27 mouse cellular contexts compared by ENCODE assay signal in genomic region chr19:60665842-60666241, GRCm38 (mm10).
DNase-seq lines count a peak whose midpoint lies in the region; ATAC-seq and TF ChIP-seq lines count a peak whose summit lies in the region.
"Had no signal": no experiment of that assay in that cellular context is flagged by ENCODE, and none has a peak within 500 bp of the region (broad histone marks: within the 10 kb centered on the region; RNA-seq: fewer than 3 reads in every experiment).

No protein-coding gene starts in this region.

- no peak for TF ChIP-seq CTCF in spleen, adult 2 months (IDR thresholded peaks at IDR 0.05; ENCODE audit: extremely low read depth, insufficient read depth, insufficient read length, insufficient replicate concordance)
- TF ChIP-seq CTCF in MEL (IDR thresholded peaks at IDR 0.05 in 2 of 3, conservative IDR thresholded peaks at IDR 0.05 in 1 of 3; ENCODE audit: control insufficient read depth in 1 of 3, insufficient read depth in 1 of 3, low read depth in 2 of 3, low read length in 3 of 3, poor library complexity in 1 of 3, severe bottlenecking in 1 of 3), result no peak

- no peaks in the 10 kb centered on the region for H3K27me3 ChIP-seq in spleen, adult 2 months (ENCODE audit: control insufficient read depth, insufficient read depth, low read length)
- H3K27me3 ChIP-seq in MEL (ENCODE audit: control insufficient read depth in 1 of 2, insufficient read depth in 2 of 2, low read length in 2 of 2), result peaks cover 2 to 3% of the 10 kb centered on the region in 2 experiments; a peak in 3 of 4 replicates
- H3K27me3 ChIP-seq: embryonic facial prominence, embryonic 13.5 days; forebrain, embryonic 12.5 days; intestine, embryonic 15.5 days; kidney, embryonic 15.5 days; limb, embryonic 15.5 days; liver, embryonic 15.5 days; midbrain, embryonic 15.5 days; neural tube, embryonic 13.5 days had no signal

- no peak for TF ChIP-seq RAD21 in MEL (IDR thresholded peaks at IDR 0.05; ENCODE audit: low read depth, low read length)

- no peaks in the 10 kb centered on the region for H3K79me2 ChIP-seq in MEL (ENCODE audit: control insufficient read depth, insufficient read depth, low read length, poor library complexity)

- intact Hi-C loops in left cerebral cortex, postnatal 36 days (cut with DNase I), result no loop called here

- H3K4me1 ChIP-seq in spleen, adult 2 months (ENCODE audit: control insufficient read depth, insufficient read depth, insufficient read length), result 0 out of 2 replicates have a peak, but pooled peaks cover 3% of the 10 kb centered on the region
- H3K4me1 ChIP-seq in MEL (ENCODE audit: control insufficient read depth in 1 of 2, insufficient read depth in 2 of 2, low read length in 2 of 2), result peaks cover 0 to 2% of the 10 kb centered on the region in 2 experiments; a peak in 1 of 4 replicates
- H3K4me1 ChIP-seq: embryonic facial prominence, embryonic 13.5 days; forebrain, embryonic 12.5 days; hindbrain, embryonic 10.5 days; intestine, embryonic 15.5 days; kidney, embryonic 15.5 days; limb, embryonic 15.5 days; liver, embryonic 15.5 days; midbrain, embryonic 15.5 days; neural tube, embryonic 13.5 days had no signal

- DNase-seq in spleen, adult 2 months (ENCODE audit: low read depth in 1 of 2, low spot score in 2 of 2), result peak; percentile 6 to 36
- DNase-seq in spleen, postnatal 14 days (ENCODE audit: low spot score in 2 of 2), result no peak
- peak; percentile 56 for DNase-seq in MEL (ENCODE audit: low read depth, low spot score)
- DNase-seq in left cerebral cortex, postnatal 36 days (ENCODE audit: low spot score in 2 of 2), result no peak
- DNase-seq in kidney, adult 11 months, result no peak
- DNase-seq in frontal cortex, postnatal 36 days (ENCODE audit: low spot score in 2 of 2), result no peak
- DNase-seq: adrenal gland, adult 8-10 months; cerebellum, adult 18-20 months; cerebellum, postnatal 25 days; embryo, embryonic 11 days; kidney, postnatal 36 days; layer of hippocampus, adult 9-11 months; left cerebral cortex, postnatal 4 days had no signal

- ATAC-seq in megakaryocyte, adult 5-6 weeks (ENCODE audit: poor library complexity, severe bottlenecking), result peak; percentile 91
- ATAC-seq: hindbrain, embryonic 16.5 days; intestine, embryonic 15.5 days; lung, postnatal 0 days; midbrain, embryonic 15.5 days had no signal

- TF ChIP-seq EP300 in MEL (IDR thresholded peaks at IDR 0.05; ENCODE audit: low read depth in 1 of 2, low read length in 2 of 2), result peak; percentile 11 to 65; a peak in 2 of 4 replicates

- 37% methylated on average over 7 of the region's 7 CpGs for WGBS in spleen, adult 2 months

- no peaks in the 10 kb centered on the region for H3K9me3 ChIP-seq in MEL (replicated peaks; ENCODE audit: insufficient read depth, low read length)
- H3K9me3 ChIP-seq: embryonic facial prominence, embryonic 13.5 days; forebrain, embryonic 12.5 days; hindbrain, embryonic 10.5 days; intestine, embryonic 15.5 days; kidney, embryonic 15.5 days; limb, embryonic 15.5 days; liver, embryonic 15.5 days; midbrain, embryonic 15.5 days; neural tube, embryonic 13.5 days had no signal

- H3K4me3 ChIP-seq in spleen, adult 2 months (ENCODE audit: extremely low read depth, insufficient read depth, insufficient read length), result no peak overlapping the region
- no peak overlapping the region for H3K4me3 ChIP-seq in MEL (ENCODE audit: control insufficient read depth in 1 of 2, insufficient read depth in 1 of 2, low read depth in 2 of 2, low read length in 2 of 2)
- H3K4me3 ChIP-seq: embryonic facial prominence, embryonic 13.5 days; erythroblast, embryonic 14.5 days; forebrain, embryonic 12.5 days; hindbrain, embryonic 10.5 days; intestine, embryonic 15.5 days; kidney, embryonic 15.5 days; limb, embryonic 15.5 days; liver, embryonic 15.5 days; midbrain, embryonic 15.5 days; myocyte; neural tube, embryonic 13.5 days had no signal

- H3K36me3 ChIP-seq in spleen, adult 2 months (ENCODE audit: control insufficient read depth, insufficient read depth, low read length), result no peaks in the 10 kb centered on the region
- peaks cover 0 to 5% of the 10 kb centered on the region in 2 experiments; a peak in 2 of 4 replicates for H3K36me3 ChIP-seq in MEL (ENCODE audit: control insufficient read depth in 1 of 2, insufficient read depth in 2 of 2, low read length in 2 of 2)
- H3K36me3 ChIP-seq: embryonic facial prominence, embryonic 13.5 days; forebrain, embryonic 12.5 days; hindbrain, embryonic 10.5 days; intestine, embryonic 15.5 days; kidney, embryonic 15.5 days; limb, embryonic 15.5 days; liver, embryonic 15.5 days; midbrain, embryonic 15.5 days; neural tube, embryonic 13.5 days had no signal

- no peak overlapping the region for H3K9ac ChIP-seq in MEL (ENCODE audit: control insufficient read depth, low read depth, low read length, poor library complexity, severe bottlenecking)
- H3K9ac ChIP-seq: embryonic facial prominence, embryonic 13.5 days; forebrain, embryonic 12.5 days; intestine, embryonic 15.5 days; kidney, embryonic 15.5 days; limb, embryonic 15.5 days; liver, embryonic 15.5 days; midbrain, embryonic 15.5 days; neural tube, embryonic 13.5 days had no signal

- H3K27ac ChIP-seq in spleen, adult 2 months (ENCODE audit: insufficient read depth, low read length), result no peak overlapping the region
- no peak overlapping the region for H3K27ac ChIP-seq in MEL (ENCODE audit: control insufficient read depth, low read depth, low read length)
- H3K27ac ChIP-seq: embryonic facial prominence, embryonic 13.5 days; forebrain, embryonic 12.5 days; hindbrain, embryonic 10.5 days; intestine, embryonic 15.5 days; kidney, embryonic 15.5 days; limb, embryonic 15.5 days; liver, embryonic 15.5 days; midbrain, embryonic 15.5 days; neural tube, embryonic 13.5 days had no signal

- TF ChIP-seq POLR2A in spleen, adult 2 months (IDR thresholded peaks at IDR 0.05; ENCODE audit: low read depth, low read length), result no peak
- no peak for TF ChIP-seq POLR2A in MEL (IDR thresholded peaks at IDR 0.05; ENCODE audit: control insufficient read depth in 1 of 2, insufficient read depth in 1 of 2, low read depth in 1 of 2, low read length in 2 of 2, poor library complexity in 1 of 2)

TF ChIP-seq in MEL, 35 proteins besides CTCF, POLR2A, EP300 and RAD21 (continues in another document):
- TF ChIP-seq MEF2A (IDR thresholded peaks at IDR 0.05; ENCODE audit: extremely low read depth, insufficient replicate concordance, low read depth, low read length, poor library complexity, severe bottlenecking), result no peak
- peak; percentile 47; the same call in 1 of the 2 replicates for TF ChIP-seq ELF1 (IDR thresholded peaks at IDR 0.05; ENCODE audit: low read depth, low read length)
- TF ChIP-seq USF1 (IDR thresholded peaks at IDR 0.05; ENCODE audit: low read depth, low read length), result no peak
- TF ChIP-seq TAL1 (IDR thresholded peaks at IDR 0.05; ENCODE audit: low read length), result no peak
- no peak for TF ChIP-seq BHLHE40 (IDR thresholded peaks at IDR 0.05; ENCODE audit: borderline replicate concordance, low read depth, low read length)
- no peak for TF ChIP-seq POLR2AphosphoS5 (IDR thresholded peaks at IDR 0.05; ENCODE audit: borderline replicate concordance, low read depth, low read length)
- TF ChIP-seq POLR2AphosphoS2 (IDR thresholded peaks at IDR 0.05; ENCODE audit: low read length), result no peak
- TF ChIP-seq CHD1 (IDR thresholded peaks at IDR 0.05; ENCODE audit: low read depth, low read length), result no peak
- peak; percentile 54; the same call in 1 of the 2 replicates for TF ChIP-seq CHD2 (IDR thresholded peaks at IDR 0.05; ENCODE audit: low read length)
- TF ChIP-seq ZMIZ1 (IDR thresholded peaks at IDR 0.05; ENCODE audit: low read depth, low read length), result no peak
- TF ChIP-seq MAZ (IDR thresholded peaks at IDR 0.05; ENCODE audit: low read depth, low read length), result no peak
- no peak for TF ChIP-seq MXI1 (IDR thresholded peaks at IDR 0.05; ENCODE audit: low read depth, low read length)
- TF ChIP-seq UBTF (IDR thresholded peaks at IDR 0.05; ENCODE audit: borderline replicate concordance, insufficient read depth, low read depth, low read length), result no peak
- no peak for TF ChIP-seq ZC3H11A (IDR thresholded peaks at IDR 0.05; ENCODE audit: low read depth, low read length)
- TF ChIP-seq TBP (IDR thresholded peaks at IDR 0.05; ENCODE audit: low read depth, low read length), result no peak
- TF ChIP-seq JUND (IDR thresholded peaks at IDR 0.05; ENCODE audit: low read depth, low read length), result no peak
- TF ChIP-seq TCF12 (IDR thresholded peaks at IDR 0.05; ENCODE audit: low read depth, low read length), result no peak
- no peak for TF ChIP-seq MYB (IDR thresholded peaks at IDR 0.05; ENCODE audit: low read depth, low read length)
- no peak for TF ChIP-seq GABPA (IDR thresholded peaks at IDR 0.05; ENCODE audit: low read depth, low read length)
- 0 out of 2 replicates have a peak, but pooled peaks have one; percentile 28 for TF ChIP-seq SIN3A (IDR thresholded peaks at IDR 0.05; ENCODE audit: low read length)
- no peak for TF ChIP-seq NELFE (IDR thresholded peaks at IDR 0.05; ENCODE audit: low read depth, low read length)
- TF ChIP-seq MAFK (IDR thresholded peaks at IDR 0.05; ENCODE audit: borderline replicate concordance, low read depth, low read length), result no peak
- TF ChIP-seq GATA1 (IDR thresholded peaks at IDR 0.05; ENCODE audit: low read depth, low read length), result no peak
- no peak for TF ChIP-seq KAT2A (conservative IDR thresholded peaks at IDR 0.05; ENCODE audit: low read depth, low read length)
- 0 out of 2 replicates have a peak, but pooled peaks have one; percentile 5 for TF ChIP-seq SMC3 (IDR thresholded peaks at IDR 0.05; ENCODE audit: low read depth, low read length)
- peak; percentile 36; the same call in 1 of the 2 replicates for TF ChIP-seq RCOR1 (IDR thresholded peaks at IDR 0.05; ENCODE audit: low read depth, low read length)
- no peak for TF ChIP-seq MAX (IDR thresholded peaks at IDR 0.05; ENCODE audit: low read length)
- no peak for TF ChIP-seq USF2 (IDR thresholded peaks at IDR 0.05; ENCODE audit: borderline replicate concordance in 1 of 2, insufficient read depth in 1 of 2, low read depth in 1 of 2, low read length in 2 of 2)
- TF ChIP-seq MYC (IDR thresholded peaks at IDR 0.05; ENCODE audit: low read depth, low read length), result 0 out of 2 replicates have a peak, but pooled peaks have one; percentile 41
- no peak for TF ChIP-seq NRF1 (IDR thresholded peaks at IDR 0.05; ENCODE audit: insufficient read depth, low read depth, low read length, poor library complexity, severe bottlenecking)
- TF ChIP-seq ZKSCAN1 (IDR thresholded peaks at IDR 0.05; ENCODE audit: low read depth, low read length), result no peak
- TF ChIP-seq E2F4 (IDR thresholded peaks at IDR 0.05; ENCODE audit: borderline replicate concordance, low read depth, low read length), result no peak
- 0 out of 2 replicates have a peak, but pooled peaks have one; percentile 31 for TF ChIP-seq ETS1 (IDR thresholded peaks at IDR 0.05; ENCODE audit: low read depth, low read length)
- no peak for TF ChIP-seq HCFC1 (IDR thresholded peaks at IDR 0.05; ENCODE audit: low read depth, low read length)

Comparison
In these comparisons a context has a peak if more than half of its experiments do, and no peak if none do; other contexts are left out.
1. DNase-seq: peak in spleen, adult 2 months (2 of 2) and MEL (single experiment); none in spleen, postnatal 14 days (0 of 2), left cerebral cortex, postnatal 36 days (0 of 2), kidney, adult 11 months (single experiment) and frontal cortex, postnatal 36 days (0 of 2).